ENCODE assay signal across 9 mouse cellular contexts in the genomic region with DNA sequence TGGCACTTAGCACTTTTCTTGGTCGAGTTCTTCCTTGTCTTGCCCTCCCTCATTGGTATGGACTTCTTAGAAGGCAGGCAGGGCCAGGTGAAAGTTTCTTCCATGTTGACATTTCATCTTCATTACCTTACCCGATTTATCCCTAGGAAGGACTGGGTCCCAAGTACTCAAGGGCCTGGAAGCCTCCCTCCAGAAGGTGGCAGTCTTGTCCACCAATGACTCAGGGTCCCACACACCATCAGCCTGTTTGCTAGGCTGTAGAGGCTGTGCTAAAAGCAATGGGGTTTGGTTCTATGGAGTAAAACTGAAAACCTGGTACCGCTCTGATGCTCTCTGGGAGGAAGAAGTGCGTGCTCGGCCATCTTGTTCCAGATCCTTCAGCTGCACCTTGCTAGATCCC. TPM values are rescaled to one million over a fixed set of nuclear protein-coding genes. Genes with fewer than 3 reads are reported as not detected.
A peak's percentile ranks its signal among the peaks of the same experiment; 100 is the strongest.
DNase-seq lines count a peak whose midpoint lies in the region; ATAC-seq and TF ChIP-seq lines count a peak whose summit lies in the region.
"Had no signal": no experiment of that assay in that cellular context is flagged by ENCODE, and none has a peak within 500 bp of the region (broad histone marks: within the 10 kb centered on the region; RNA-seq: fewer than 3 reads in every experiment).

No protein-coding gene starts in this region.

- no peak overlapping the region for H3K4me2 ChIP-seq in midbrain, postnatal 0 days (ENCODE audit: low read depth, low read length, poor library complexity, severe bottlenecking)
- no peak overlapping the region for H3K4me2 ChIP-seq in midbrain, embryonic 11.5 days
- no peak overlapping the region for H3K4me2 ChIP-seq in lung, embryonic 14.5 days
- H3K4me2 ChIP-seq: neural tube, embryonic 13.5 days had no signal

- no peaks in the 10 kb centered on the region for H3K36me3 ChIP-seq in midbrain, postnatal 0 days (ENCODE audit: insufficient read depth, low read length)
- no peaks in the 10 kb centered on the region for H3K36me3 ChIP-seq in midbrain, embryonic 11.5 days (ENCODE audit: control insufficient read depth, insufficient read depth, low read length)
- no peaks in the 10 kb centered on the region for H3K36me3 ChIP-seq in lung, embryonic 14.5 days (ENCODE audit: insufficient read depth)
- H3K36me3 ChIP-seq: neural tube, embryonic 13.5 days had no signal

- H3K9me3 ChIP-seq in midbrain, postnatal 0 days (ENCODE audit: low read length): no peaks in the 10 kb centered on the region
- H3K9me3 ChIP-seq in midbrain, embryonic 11.5 days (ENCODE audit: control insufficient read depth, low read length): no peaks in the 10 kb centered on the region
- H3K9me3 ChIP-seq in lung, embryonic 14.5 days (ENCODE audit: low read depth, low read length): no peaks in the 10 kb centered on the region
- H3K9me3 ChIP-seq: neural tube, embryonic 13.5 days had no signal

- no peak overlapping the region for H3K9ac ChIP-seq in midbrain, postnatal 0 days (replicated peaks; ENCODE audit: low read length, poor library complexity, severe bottlenecking)
- H3K9ac ChIP-seq in midbrain, embryonic 11.5 days (ENCODE audit: low read length): no peak overlapping the region
- no peak overlapping the region for H3K9ac ChIP-seq in lung, embryonic 14.5 days
- H3K9ac ChIP-seq: neural tube, embryonic 13.5 days had no signal

- TF ChIP-seq CTCF in midbrain, postnatal 0 days (IDR thresholded peaks at IDR 0.05): peak; percentile 55
- peak; percentile 61 for TF ChIP-seq CTCF in lung, embryonic 14.5 days (IDR thresholded peaks at IDR 0.05; ENCODE audit: low read depth)

- ATAC-seq in midbrain, postnatal 0 days (ENCODE audit: low FRiP score): no peak
- no peak for ATAC-seq in midbrain, embryonic 11.5 days (ENCODE audit: low FRiP score)
- ATAC-seq in granulocyte monocyte progenitor cell, adult 5-6 weeks (replicated peaks; ENCODE audit: poor library complexity, severe bottlenecking): peak; percentile 89
- no peak for ATAC-seq in lung, embryonic 14.5 days (ENCODE audit: insufficient read depth)

- DNase-seq in cerebellum, postnatal 10 days: peak; percentile 29 to 38
- no peak for DNase-seq in cerebellum, postnatal 36 days
- DNase-seq in midbrain, postnatal 0 days (ENCODE audit: low spot score): peak; percentile 15
- no peak for DNase-seq in midbrain, embryonic 11.5 days (ENCODE audit: low spot score, missing footprints)
- peak; percentile 62 for DNase-seq in adrenal gland, postnatal 10 days
- DNase-seq in lung, embryonic 14.5 days: peak; percentile 70
- peak; percentile 41 for DNase-seq in thymus, postnatal 25 days

- no peak overlapping the region for H3K4me3 ChIP-seq in midbrain, postnatal 0 days (ENCODE audit: low read depth, low read length)
- no peak overlapping the region for H3K4me3 ChIP-seq in midbrain, embryonic 11.5 days (ENCODE audit: low read depth, low read length)
- H3K4me3 ChIP-seq in lung, embryonic 14.5 days (ENCODE audit: low read depth, low read length): no peak overlapping the region
- H3K4me3 ChIP-seq: neural tube, embryonic 13.5 days had no signal

- H3K4me1 ChIP-seq in midbrain, postnatal 0 days (ENCODE audit: insufficient read depth, low read length): no peaks in the 10 kb centered on the region
- no peaks in the 10 kb centered on the region for H3K4me1 ChIP-seq in midbrain, embryonic 11.5 days (ENCODE audit: control insufficient read depth, insufficient read depth, low read length)
- H3K4me1 ChIP-seq in lung, embryonic 14.5 days (ENCODE audit: insufficient read depth): no peaks in the 10 kb centered on the region
- H3K4me1 ChIP-seq: neural tube, embryonic 13.5 days had no signal

- no peaks in the 10 kb centered on the region for H3K27me3 ChIP-seq in midbrain, postnatal 0 days (ENCODE audit: insufficient read depth, low read length)
- no peaks in the 10 kb centered on the region for H3K27me3 ChIP-seq in midbrain, embryonic 11.5 days (ENCODE audit: control insufficient read depth, insufficient read depth, low read length)
- no peaks in the 10 kb centered on the region for H3K27me3 ChIP-seq in lung, embryonic 14.5 days (ENCODE audit: insufficient read depth, low read length)
- H3K27me3 ChIP-seq: neural tube, embryonic 13.5 days had no signal

- WGBS in midbrain, postnatal 0 days: 67% methylated on average over 5 of the region's 5 CpGs
- 76% methylated on average over 5 of the region's 5 CpGs for WGBS in midbrain, embryonic 11.5 days
- WGBS in lung, embryonic 14.5 days: 70% methylated on average over 5 of the region's 5 CpGs

- H3K27ac ChIP-seq in midbrain, postnatal 0 days (ENCODE audit: low read depth, low read length): no peak overlapping the region
- no peak overlapping the region for H3K27ac ChIP-seq in midbrain, embryonic 11.5 days (ENCODE audit: low read depth, low read length)
- H3K27ac ChIP-seq in lung, embryonic 14.5 days (ENCODE audit: low read depth): no peak overlapping the region
- H3K27ac ChIP-seq: neural tube, embryonic 13.5 days had no signal

RNA-seq across cellular contexts. Expression of a gene that starts 13.9 kb away (rescaled TPM):
- total RNA-seq in midbrain, postnatal 0 days (2014; rRNA removed): 0.38 TPM in 1 of 2 replicates, not detected in the other
- 0.52 and 1.0 TPM in 2 replicates for polyA plus RNA-seq in midbrain, postnatal 0 days (2015; fragmentation: Nextera tagmentation; extraction: Ambion mirVana)
- not detected in 2 replicates for polyA plus RNA-seq in midbrain, embryonic 11.5 days (2014; fragmentation: Nextera tagmentation; extraction: Ambion mirVana)
- not detected for total RNA-seq in adrenal gland, postnatal 10 days (2021)
- total RNA-seq in granulocyte monocyte progenitor cell, adult 5-6 weeks (2014; fragmentation: Nextera tagmentation): not detected in 2 replicates
- total RNA-seq in granulocyte monocyte progenitor cell, adult 5-6 weeks (2017): not detected in 2 replicates
- polyA plus RNA-seq in lung, embryonic 14.5 days (2014; fragmentation: Nextera tagmentation; extraction: Ambion mirVana): 0.30 and 0.66 TPM in 2 replicates

RNA-seq across cellular contexts. Expression of a gene that starts 25.9 kb away (rescaled TPM):
- total RNA-seq in midbrain, postnatal 0 days (2014; rRNA removed): not detected in 2 replicates
- polyA plus RNA-seq in midbrain, postnatal 0 days (2015; fragmentation: Nextera tagmentation; extraction: Ambion mirVana): not detected in 2 replicates
- polyA plus RNA-seq in midbrain, embryonic 11.5 days (2014; fragmentation: Nextera tagmentation; extraction: Ambion mirVana): 0.37 TPM in 1 of 2 replicates, not detected in the other
- under 1 TPM in 1 of 2 experiments, not detected in 1; 0.73 TPM for total RNA-seq in adrenal gland, postnatal 10 days (2021)
- 2.3 TPM in 1 of 2 replicates, not detected in the other for total RNA-seq in granulocyte monocyte progenitor cell, adult 5-6 weeks (2014; fragmentation: Nextera tagmentation)
- total RNA-seq in granulocyte monocyte progenitor cell, adult 5-6 weeks (2017): not detected in 2 replicates
- 0.38 TPM in 1 of 2 replicates, not detected in the other for polyA plus RNA-seq in lung, embryonic 14.5 days (2014; fragmentation: Nextera tagmentation; extraction: Ambion mirVana)
- polyA plus RNA-seq: neural tube, embryonic 13.5 days had no signal

RNA-seq across cellular contexts. Expression of a gene that starts 55.3 kb away (rescaled TPM):
- total RNA-seq in midbrain, postnatal 0 days (2014; rRNA removed): 69.8 and 80.3 TPM in 2 replicates
- 74.3 and 76.7 TPM in 2 replicates for polyA plus RNA-seq in midbrain, postnatal 0 days (2015; fragmentation: Nextera tagmentation; extraction: Ambion mirVana)
- polyA plus RNA-seq in midbrain, embryonic 11.5 days (2014; fragmentation: Nextera tagmentation; extraction: Ambion mirVana): 71.9 and 74.5 TPM in 2 replicates
- total RNA-seq in adrenal gland, postnatal 10 days (2021): 100 to 1,000 TPM; 128 to 131 TPM
- 188 and 189 TPM in 2 replicates for total RNA-seq in granulocyte monocyte progenitor cell, adult 5-6 weeks (2014; fragmentation: Nextera tagmentation)
- 145 and 146 TPM in 2 replicates for total RNA-seq in granulocyte monocyte progenitor cell, adult 5-6 weeks (2017)
- polyA plus RNA-seq in lung, embryonic 14.5 days (2014; fragmentation: Nextera tagmentation; extraction: Ambion mirVana): 100 and 103 TPM in 2 replicates

Comparison
In these comparisons a context has a peak if more than half of its experiments do, and no peak if none do; other contexts are left out.
1. DNase-seq: peak in cerebellum, postnatal 10 days (2 of 2), midbrain, postnatal 0 days (single experiment), adrenal gland, postnatal 10 days (single experiment), lung, embryonic 14.5 days (single experiment) and thymus, postnatal 25 days (single experiment); none in cerebellum, postnatal 36 days (0 of 2) and midbrain, embryonic 11.5 days (single experiment).